Mouse (Mus musculus) bone marrow macrophage, adult 2 months (primary cell): ENCODE results near the gene Cib3. TPM values are rescaled to one million over a fixed set of nuclear protein-coding genes. Genes with fewer than 3 reads are reported as not detected.

Experiments used
- H3K27ac ChIP-seq: 2 replicates; pipeline ENCODE4 v1.5.1; 2012; ENCODE audit warnings: low read depth, low read length; ENCODE audit not compliant: insufficient read depth
- H3K4me1 ChIP-seq: 2 replicates; pipeline ENCODE4 v1.6.1; 2012; ENCODE audit warnings: low read length; ENCODE audit not compliant: control insufficient read depth, insufficient read depth
- H3K4me3 ChIP-seq: 2 replicates; pipeline ENCODE4 v1.5.1; 2012; ENCODE audit warnings: mild to moderate bottlenecking, low read length, moderate library complexity; ENCODE audit not compliant: insufficient read depth
- CTCF ChIP-seq: IDR thresholded peaks from 2 replicates; pipeline ENCODE4 v1.5.1; 2012; ENCODE audit warnings: low read depth, mild to moderate bottlenecking, low read length, moderate library complexity
- POLR2A ChIP-seq: IDR thresholded peaks from 2 replicates; pipeline ENCODE4 v1.6.1; 2012; ENCODE audit warnings: mild to moderate bottlenecking, low read depth, low read length, borderline replicate concordance
- polyA plus RNA-seq: library from polyadenylated mRNA; stranded (reverse); fragments of >200 nt; gene quantifications from 2 replicates; pipeline ENCODE4 v1.2.4, GENCODE M21; 2012; ENCODE audit not compliant: missing spikeins, insufficient read depth, insufficient read length

Gene Cib3
- polyA plus RNA-seq, 1 experiment: 0.54 TPM

- Histone ChIP-seq H3K4me3 (no peak overlapping the region), H3K4me1 (peaks cover 30% of the 10 kb centered on the region), H3K27ac (peak overlapping the region; percentile 29)
- TF ChIP-seq CTCF (no peak), POLR2A (no peak)
Observed at GRCm38 (mm10) chr8:72183554-72184202, 29.0 kb downstream of the Cib3 start.

- H3K4me3 ChIP-seq: no peak overlapping the region
- TF ChIP-seq POLR2A: no peak
- TF ChIP-seq CTCF: peak; percentile 84
- H3K4me1 ChIP-seq: peaks cover 12% of the 10 kb centered on the region
- no peak overlapping the region for H3K27ac ChIP-seq
Observed at GRCm38 (mm10) chr8:72177346-72177925, 35.2 kb downstream of the Cib3 start.

- peaks cover 21% of the 10 kb centered on the region for H3K4me1 ChIP-seq
- H3K4me3 ChIP-seq: no peak overlapping the region
- H3K27ac ChIP-seq: peak overlapping the region; percentile 63
- TF ChIP-seq CTCF: no peak
- TF ChIP-seq POLR2A: no peak
Observed at GRCm38 (mm10) chr8:72169681-72170249, 42.9 kb downstream of the Cib3 start.

GRCm38 (mm10) chr8:72169098-72169668 is 43.5 kb downstream of the Cib3 start:
- TF ChIP-seq CTCF (no peak), POLR2A (no peak)
- Histone ChIP-seq H3K27ac (peak overlapping the region; percentile 63), H3K4me1 (peaks cover 21% of the 10 kb centered on the region)

GRCm38 (mm10) chr8:72162821-72163220 is 49.8 kb downstream of the Cib3 start:
- peaks cover 28% of the 10 kb centered on the region for H3K4me1 ChIP-seq
- H3K27ac ChIP-seq: no peak overlapping the region
- TF ChIP-seq CTCF (no peak), POLR2A (no peak)
- peak overlapping the region; percentile 82; the same call in 1 of the 2 replicates for H3K4me3 ChIP-seq

More at GRCm38 (mm10) chr8:72169098-72169668, 43.5 kb downstream of the Cib3 start:
- no peak overlapping the region for H3K4me3 ChIP-seq

GRCm38 (mm10) chr8:72160707-72161697 is 51.6 kb downstream of the Cib3 start, which contains the start of gene Rab8a:
Gene Rab8a, plus strand, starts transcription at chr8:72161200.
- peak within 1 kb of the TSS; percentile 82 for H3K4me3 ChIP-seq
- peaks cover 25% of the 10 kb centered on the region for H3K4me1 ChIP-seq
- H3K27ac ChIP-seq: peak within 1 kb of the TSS; percentile 79
- no peak for TF ChIP-seq POLR2A
- no peak for TF ChIP-seq CTCF

- peak overlapping the region; percentile 76 for H3K4me3 ChIP-seq
- H3K4me1 ChIP-seq: peaks cover 25% of the 10 kb centered on the region
- TF ChIP-seq CTCF (no peak), POLR2A (no peak)
- no peak overlapping the region for H3K27ac ChIP-seq
Observed at GRCm38 (mm10) chr8:72160007-72160406, 52.6 kb downstream of the Cib3 start.

GRCm38 (mm10) chr8:72158726-72159125 is 53.9 kb downstream of the Cib3 start:
- Histone ChIP-seq H3K4me1 (peaks cover 35% of the 10 kb centered on the region), H3K27ac (no peak overlapping the region), H3K4me3 (no peak overlapping the region)
- no peak for TF ChIP-seq CTCF
- no peak for TF ChIP-seq POLR2A

- Histone ChIP-seq H3K27ac (no peak overlapping the region), H3K4me1 (peaks cover 37% of the 10 kb centered on the region), H3K4me3 (no peak overlapping the region)
- TF ChIP-seq CTCF: no peak
- TF ChIP-seq POLR2A: no peak
Observed at GRCm38 (mm10) chr8:72158096-72158495, 54.5 kb downstream of the Cib3 start.

Other genes with a start within 250 kb of the Cib3 start
- gene Cyp4f18, start 203.2 kb downstream of the Cib3 start, polyA plus RNA-seq: 16.6 and 18.1 TPM in 2 replicates
- gene Olfr372, start 171.6 kb downstream of the Cib3 start, polyA plus RNA-seq: not detected in 2 replicates
- gene Olfr373, start 129.7 kb downstream of the Cib3 start, polyA plus RNA-seq: 0.33 TPM in 1 of 2 replicates, not detected in the other
- 0.32 and 0.52 TPM in 2 replicates for gene Olfr374, start 105.8 kb downstream of the Cib3 start, polyA plus RNA-seq
- gene Tpm4, start 77.9 kb downstream of the Cib3 start, polyA plus RNA-seq: 235 and 239 TPM in 2 replicates
- gene Rab8a, start 51.6 kb downstream of the Cib3 start, polyA plus RNA-seq: 113 and 128 TPM in 2 replicates
- gene Hsh2d, start 23.2 kb downstream of the Cib3 start, polyA plus RNA-seq: 0.29 TPM in 1 of 2 replicates, not detected in the other
- not detected in 2 replicates for gene Gm11034, start 799 bp upstream of the Cib3 start, polyA plus RNA-seq
- 56.6 and 58.3 TPM in 2 replicates for gene Fam32a, start 6.9 kb upstream of the Cib3 start, polyA plus RNA-seq
- 51.4 and 60.2 TPM in 2 replicates for gene Ap1m1, start 27.2 kb upstream of the Cib3 start, polyA plus RNA-seq
- gene Gm10282, start 92.4 kb upstream of the Cib3 start, polyA plus RNA-seq: 6.7 TPM in 1 of 2 replicates, not detected in the other
- 34.3 and 37.1 TPM in 2 replicates for gene Klf2, start 106.2 kb upstream of the Cib3 start, polyA plus RNA-seq
- gene Eps15l1, start 208.6 kb upstream of the Cib3 start, polyA plus RNA-seq: 64.0 and 65.1 TPM in 2 replicates
- gene Calr3, start 231.0 kb upstream of the Cib3 start, polyA plus RNA-seq: 0.52 and 0.79 TPM in 2 replicates
- 6.2 and 13.5 TPM in 2 replicates for gene 1700030K09Rik, start 231.0 kb upstream of the Cib3 start, polyA plus RNA-seq